In the genomic region with DNA sequence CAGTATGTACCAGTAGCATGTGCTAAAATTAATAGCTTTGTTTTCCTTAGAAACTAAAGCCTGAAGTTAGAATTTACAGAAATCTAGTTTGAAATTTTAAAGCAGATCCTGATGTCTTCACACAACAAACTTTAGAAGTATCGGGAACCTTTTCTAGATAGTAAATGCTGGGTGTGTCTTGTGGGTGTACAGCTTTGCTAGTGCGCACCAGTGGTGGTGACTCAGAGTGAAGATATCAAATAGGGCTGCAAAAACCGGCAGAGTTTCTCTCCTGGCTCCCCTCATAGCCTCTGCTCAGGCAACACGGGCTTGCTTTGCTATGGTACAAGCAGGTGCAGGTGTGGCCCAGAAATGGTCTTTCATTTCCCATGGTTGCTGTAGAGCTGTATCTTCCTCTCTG, we compare ENCODE assay signal across 28 mouse cellular contexts.
A peak's percentile ranks its signal among the peaks of the same experiment; 100 is the strongest.
DNase-seq lines count a peak whose midpoint lies in the region; ATAC-seq and TF ChIP-seq lines count a peak whose summit lies in the region.
"Had no signal": no experiment of that assay in that cellular context is flagged by ENCODE, and none has a peak within 500 bp of the region (broad histone marks: within the 10 kb centered on the region; RNA-seq: fewer than 3 reads in every experiment).

No protein-coding gene starts in this region.

- no peak for TF ChIP-seq CTCF in thymus, adult 2 months (IDR thresholded peaks at IDR 0.05; ENCODE audit: borderline replicate concordance, control insufficient read depth, extremely low read depth, insufficient read depth, low read length, poor library complexity)

- no peak for TF ChIP-seq POLR2A in thymus, adult 2 months (IDR thresholded peaks at IDR 0.05; ENCODE audit: control insufficient read depth, extremely low read depth, insufficient read depth, low read length, poor library complexity)

- H3K4me2 ChIP-seq in liver, embryonic 11.5 days = no peak overlapping the region
- H3K4me2 ChIP-seq: embryonic facial prominence, embryonic 13.5 days; forebrain, embryonic 12.5 days; forebrain, embryonic 15.5 days; heart, embryonic 12.5 days; heart, embryonic 15.5 days; hindbrain, embryonic 13.5 days had no signal

- peak; percentile 3 for DNase-seq in thymus, adult 2 months
- DNase-seq in thymus, postnatal 0 days (ENCODE audit: low spot score) = no peak
- DNase-seq in brain, adult 2 months (ENCODE audit: low read depth, low spot score) = peak; percentile 42
- DNase-seq in thymus, postnatal 25 days = peak; percentile 11
- DNase-seq in spleen, adult 18-20 months = no peak
- DNase-seq in urinary bladder, adult 18-20 months (ENCODE audit: low spot score in 2 of 2) = no peak
- no peak for DNase-seq in liver, embryonic 11.5 days (ENCODE audit: low spot score)
- DNase-seq: adrenal gland, adult 2 months; adrenal gland, postnatal 14 days; cerebellum, adult 11-12 months; cerebellum, adult 8-10 months; cerebellum, postnatal 10 days; cerebellum, postnatal 36 days; embryo, embryonic 11 days; gastrocnemius, postnatal 25 days; heart, adult 18-20 months; heart, postnatal 10 days; heart, postnatal 36 days had no signal

- no peaks in the 10 kb centered on the region for H3K27me3 ChIP-seq in thymus, adult 2 months (ENCODE audit: control insufficient read depth, insufficient read depth, low read length)
- H3K27me3 ChIP-seq in liver, embryonic 11.5 days (replicated peaks; ENCODE audit: control insufficient read depth, insufficient read depth, low read length) = no peaks in the 10 kb centered on the region
- H3K27me3 ChIP-seq: embryonic facial prominence, embryonic 13.5 days; forebrain, embryonic 15.5 days; heart, embryonic 15.5 days; Patski had no signal

- H3K4me1 ChIP-seq in thymus, adult 2 months (replicated peaks; ENCODE audit: control insufficient read depth, insufficient read depth, low read length) = no peaks in the 10 kb centered on the region
- no peaks in the 10 kb centered on the region for H3K4me1 ChIP-seq in liver, embryonic 11.5 days (replicated peaks; ENCODE audit: control insufficient read depth, insufficient read depth, low read length)
- H3K4me1 ChIP-seq: forebrain, embryonic 12.5 days; heart, embryonic 12.5 days; heart, embryonic 15.5 days; hindbrain, embryonic 10.5 days; hindbrain, embryonic 13.5 days had no signal

- no peak overlapping the region for H3K4me3 ChIP-seq in thymus, adult 2 months (ENCODE audit: control insufficient read depth, insufficient read depth, low read length)
- no peak overlapping the region for H3K4me3 ChIP-seq in liver, embryonic 11.5 days (ENCODE audit: low read depth, low read length)
- H3K4me3 ChIP-seq: embryonic facial prominence, embryonic 10.5 days; embryonic facial prominence, embryonic 13.5 days; erythroblast, embryonic 14.5 days; forebrain, embryonic 12.5 days; forebrain, embryonic 15.5 days; heart, embryonic 12.5 days; heart, embryonic 15.5 days; hindbrain, embryonic 10.5 days; hindbrain, embryonic 13.5 days had no signal

- H3K9me3 ChIP-seq in liver, embryonic 11.5 days (ENCODE audit: control insufficient read depth, low read length) = no peaks in the 10 kb centered on the region
- H3K9me3 ChIP-seq: embryonic facial prominence, embryonic 10.5 days; embryonic facial prominence, embryonic 13.5 days; forebrain, embryonic 12.5 days; forebrain, embryonic 15.5 days; heart, embryonic 12.5 days; heart, embryonic 15.5 days; hindbrain, embryonic 10.5 days; hindbrain, embryonic 13.5 days had no signal

- 82% methylated on average over 4 of the region's 4 CpGs for WGBS in thymus, adult 2 months
- WGBS in liver, embryonic 11.5 days = 74% methylated on average over 4 of the region's 4 CpGs

- H3K36me3 ChIP-seq in thymus, adult 2 months (ENCODE audit: control insufficient read depth, insufficient read depth, low read length) = no peaks in the 10 kb centered on the region
- H3K36me3 ChIP-seq in liver, embryonic 11.5 days (ENCODE audit: control insufficient read depth, insufficient read depth, low read length) = no peaks in the 10 kb centered on the region
- H3K36me3 ChIP-seq: embryonic facial prominence, embryonic 10.5 days; embryonic facial prominence, embryonic 13.5 days; forebrain, embryonic 12.5 days; forebrain, embryonic 15.5 days; heart, embryonic 12.5 days; heart, embryonic 15.5 days; hindbrain, embryonic 10.5 days; hindbrain, embryonic 13.5 days had no signal

- no peak overlapping the region for H3K9ac ChIP-seq in liver, embryonic 11.5 days (ENCODE audit: low read depth, low read length)
- H3K9ac ChIP-seq: embryonic facial prominence, embryonic 13.5 days; forebrain, embryonic 12.5 days; forebrain, embryonic 15.5 days; heart, embryonic 12.5 days; heart, embryonic 15.5 days; hindbrain, embryonic 13.5 days had no signal

- no peak overlapping the region for H3K27ac ChIP-seq in thymus, adult 2 months (ENCODE audit: control insufficient read depth, insufficient read depth, low read length)
- no peak overlapping the region for H3K27ac ChIP-seq in liver, embryonic 11.5 days (ENCODE audit: low read depth, low read length)
- H3K27ac ChIP-seq: embryonic facial prominence, embryonic 10.5 days; embryonic facial prominence, embryonic 13.5 days; forebrain, embryonic 12.5 days; forebrain, embryonic 15.5 days; heart, embryonic 15.5 days; hindbrain, embryonic 10.5 days; hindbrain, embryonic 13.5 days had no signal

- ATAC-seq in liver, embryonic 11.5 days (replicated peaks; ENCODE audit: low FRiP score) = no peak
- ATAC-seq: forebrain, embryonic 15.5 days; Patski had no signal

Comparison
In these comparisons a context has a peak if more than half of its experiments do, and no peak if none do; other contexts are left out.
1. DNase-seq: peak in thymus, adult 2 months (single experiment), brain, adult 2 months (single experiment) and thymus, postnatal 25 days (single experiment); none in thymus, postnatal 0 days (single experiment), spleen, adult 18-20 months (0 of 2), urinary bladder, adult 18-20 months (0 of 2) and liver, embryonic 11.5 days (single experiment).